Mouse (Mus musculus): ENCODE results near the gene Gm20388. TPM values are rescaled to one million over a fixed set of nuclear protein-coding genes. Genes with fewer than 3 reads are reported as not detected.

The Gm20388 gene
- polyA plus RNA-seq, 2 experiments: 8.5 TPM; not detected in 1

DNA sequence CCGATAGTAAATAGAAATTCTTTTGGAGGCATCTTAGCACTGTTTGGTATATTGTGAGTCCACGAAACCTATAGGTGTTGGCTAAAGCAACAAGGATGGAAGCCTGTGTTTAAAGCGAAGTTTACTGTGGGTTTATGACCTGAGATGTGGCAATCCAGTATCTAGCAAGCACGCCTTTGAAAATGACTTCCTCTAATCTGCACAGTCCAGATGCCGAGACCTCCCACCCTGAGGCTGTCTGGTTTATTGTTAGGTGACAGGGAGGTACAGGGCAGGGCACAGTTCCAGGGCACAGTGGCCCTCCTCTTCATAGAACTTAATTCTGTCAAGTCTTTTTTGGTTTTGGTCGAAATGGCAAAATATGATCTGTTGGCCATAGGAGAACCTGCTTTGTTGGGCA, 3166.6 kb downstream of the Gm20388 start:
- TF ChIP-seq EP300 (IDR thresholded peaks at IDR 0.05; ENCODE audit: low read depth): no peak
- no peak for TF ChIP-seq CTCF (IDR thresholded peaks at IDR 0.05; ENCODE audit: low read depth)
- Histone ChIP-seq H3K27ac (no peak overlapping the region), H3K9ac (replicated peaks) (no peak overlapping the region), H3K9me3 (ENCODE audit: control insufficient read depth, low read length) (no peaks in the 10 kb centered on the region), H3K36me3 (replicated peaks; ENCODE audit: control insufficient read depth, insufficient read depth, low read depth) (peaks cover 12% of the 10 kb centered on the region), H3K4me1 (replicated peaks; ENCODE audit: control insufficient read depth in 2 of 2, insufficient read depth in 2 of 2, low read length in 1 of 2) (peaks cover 0 to 4% of the 10 kb centered on the region in 2 experiments; a peak in 2 of 4 replicates), H3K4me3 (ENCODE audit: insufficient read depth in 1 of 2, low read depth in 2 of 2, low read length in 2 of 2) (no peak overlapping the region), H3K4me2 (ENCODE audit: low read depth) (no peak overlapping the region), H3K27me3 (ENCODE audit: control insufficient read depth, insufficient read depth, low read length) (no peaks in the 10 kb centered on the region)
- WGBS (ENCODE audit: insufficient replicate concordance): 51% methylated on average over 6 of the region's 6 CpGs
- DNase-seq (ENCODE audit: low read depth in 3 of 3, low spot score in 3 of 3) (no peak), ATAC-seq (ENCODE audit: insufficient read depth) (peak; percentile 53; the same call in 1 of the 2 replicates)

DNA sequence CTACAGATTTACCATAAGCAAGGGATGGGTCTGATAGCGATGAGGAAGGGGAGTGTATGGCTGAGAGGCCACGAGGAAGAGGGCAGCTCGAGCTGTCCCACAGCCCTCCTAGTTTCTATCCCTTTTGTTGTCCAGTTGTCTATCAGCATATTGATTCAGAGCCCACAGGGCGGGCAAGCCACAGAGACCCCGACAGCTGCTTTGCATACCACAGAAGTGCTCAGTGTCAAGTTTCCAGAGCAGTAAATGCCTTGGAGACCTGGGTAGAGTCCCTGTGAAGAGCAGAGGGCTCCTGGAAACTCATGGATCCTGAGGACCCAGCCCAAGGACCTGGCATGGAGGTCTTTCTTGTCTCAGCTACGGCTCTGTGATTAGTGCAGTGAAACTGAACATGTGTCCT, 3172.4 kb downstream of the Gm20388 start:
- WGBS (ENCODE audit: insufficient replicate concordance): 73% methylated on average over 6 of the region's 6 CpGs
- Histone ChIP-seq H3K9me3 (ENCODE audit: control insufficient read depth, low read length) (no peaks in the 10 kb centered on the region), H3K36me3 (replicated peaks; ENCODE audit: control insufficient read depth, insufficient read depth, low read depth) (peaks cover 14% of the 10 kb centered on the region), H3K9ac (replicated peaks) (no peak overlapping the region), H3K27me3 (ENCODE audit: control insufficient read depth, insufficient read depth, low read length) (no peaks in the 10 kb centered on the region), H3K4me3 (ENCODE audit: insufficient read depth in 1 of 2, low read depth in 2 of 2, low read length in 2 of 2) (no peak overlapping the region), H3K4me2 (ENCODE audit: low read depth) (no peak overlapping the region), H3K27ac (no peak overlapping the region), H3K4me1 (replicated peaks; ENCODE audit: control insufficient read depth in 2 of 2, insufficient read depth in 2 of 2, low read length in 1 of 2) (no peaks in the 10 kb centered on the region)
- ATAC-seq (ENCODE audit: insufficient read depth): no peak
- no peak for TF ChIP-seq CTCF (IDR thresholded peaks at IDR 0.05; ENCODE audit: low read depth)
- no peak for TF ChIP-seq EP300 (IDR thresholded peaks at IDR 0.05; ENCODE audit: low read depth)
- DNase-seq (ENCODE audit: low read depth in 3 of 3, low spot score in 3 of 3): no peak

DNA sequence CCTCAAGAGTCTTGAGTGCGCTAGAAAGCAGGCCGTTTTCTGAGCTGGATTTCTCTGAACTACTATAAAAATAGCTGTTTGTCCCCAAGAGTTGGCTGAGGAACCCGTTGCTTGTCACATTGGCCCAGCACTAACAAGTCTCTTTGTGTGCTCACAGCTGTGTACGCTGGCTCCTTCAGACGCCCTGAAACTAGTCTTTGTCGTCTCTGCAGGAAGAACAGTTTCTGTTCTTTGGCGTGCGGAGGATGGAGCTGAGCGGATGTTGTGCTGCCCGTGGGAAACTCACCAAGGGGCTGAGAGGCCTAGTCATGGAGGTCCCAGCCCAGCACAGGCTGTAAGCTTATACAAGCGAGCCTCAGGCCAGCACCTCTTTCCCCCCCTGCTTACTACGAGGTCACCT, 3173.0 kb downstream of the Gm20388 start:
- H3K27me3 ChIP-seq (ENCODE audit: control insufficient read depth, insufficient read depth, low read length): no peaks in the 10 kb centered on the region
- no peaks in the 10 kb centered on the region for H3K9me3 ChIP-seq (ENCODE audit: control insufficient read depth, low read length)
- H3K36me3 ChIP-seq (replicated peaks; ENCODE audit: control insufficient read depth, insufficient read depth, low read depth): peaks cover 14% of the 10 kb centered on the region
- H3K4me3 ChIP-seq (ENCODE audit: insufficient read depth in 1 of 2, low read depth in 2 of 2, low read length in 2 of 2): no peak overlapping the region
- DNase-seq (ENCODE audit: low read depth in 3 of 3, low spot score in 3 of 3) (no peak), ATAC-seq (ENCODE audit: insufficient read depth) (no peak)
- H3K4me1 ChIP-seq (replicated peaks; ENCODE audit: control insufficient read depth in 2 of 2, insufficient read depth in 2 of 2, low read length in 1 of 2): no peaks in the 10 kb centered on the region
- TF ChIP-seq EP300 (IDR thresholded peaks at IDR 0.05; ENCODE audit: low read depth): no peak
- TF ChIP-seq CTCF (IDR thresholded peaks at IDR 0.05; ENCODE audit: low read depth): no peak
- no peak overlapping the region for H3K4me2 ChIP-seq (ENCODE audit: low read depth)
- 82% methylated on average over 12 of the region's 12 CpGs for WGBS (ENCODE audit: insufficient replicate concordance)
- H3K9ac ChIP-seq (replicated peaks): no peak overlapping the region
- no peak overlapping the region for H3K27ac ChIP-seq

DNA sequence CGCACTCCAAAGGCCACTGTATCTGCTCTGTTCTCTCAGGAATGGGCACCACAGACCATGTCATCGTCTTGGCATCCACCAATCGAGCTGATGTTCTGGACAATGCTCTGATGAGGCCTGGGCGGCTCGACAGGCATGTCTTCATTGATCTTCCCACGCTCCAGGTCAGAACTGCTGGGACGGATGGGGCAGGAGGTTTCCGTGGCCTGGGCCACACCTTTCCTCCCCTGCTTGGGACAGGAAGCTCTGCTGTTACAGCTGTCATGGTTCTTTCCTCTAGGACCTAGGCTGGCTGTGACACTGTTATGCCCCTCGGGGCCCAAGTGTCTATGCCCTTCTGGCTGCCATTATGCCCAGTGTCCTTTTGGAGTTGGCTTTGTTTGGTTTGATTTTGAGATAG, 3176.6 kb downstream of the Gm20388 start:
- Histone ChIP-seq H3K9ac (replicated peaks) (no peak overlapping the region), H3K36me3 (replicated peaks; ENCODE audit: control insufficient read depth, insufficient read depth, low read depth) (peaks cover 11% of the 10 kb centered on the region), H3K4me2 (ENCODE audit: low read depth) (no peak overlapping the region), H3K4me1 (replicated peaks; ENCODE audit: control insufficient read depth in 2 of 2, insufficient read depth in 2 of 2, low read length in 1 of 2) (no peaks in the 10 kb centered on the region), H3K4me3 (ENCODE audit: insufficient read depth in 1 of 2, low read depth in 2 of 2, low read length in 2 of 2) (no peak overlapping the region), H3K27ac (no peak overlapping the region), H3K9me3 (ENCODE audit: control insufficient read depth, low read length) (no peaks in the 10 kb centered on the region), H3K27me3 (ENCODE audit: control insufficient read depth, insufficient read depth, low read length) (no peaks in the 10 kb centered on the region)
- ATAC-seq (ENCODE audit: insufficient read depth): no peak
- TF ChIP-seq CTCF (IDR thresholded peaks at IDR 0.05; ENCODE audit: low read depth) (no peak), EP300 (IDR thresholded peaks at IDR 0.05; ENCODE audit: low read depth) (no peak)
- no peak for DNase-seq (ENCODE audit: low read depth in 3 of 3, low spot score in 3 of 3)
- 73% methylated on average over 9 of the region's 9 CpGs for WGBS (ENCODE audit: insufficient replicate concordance)

DNA sequence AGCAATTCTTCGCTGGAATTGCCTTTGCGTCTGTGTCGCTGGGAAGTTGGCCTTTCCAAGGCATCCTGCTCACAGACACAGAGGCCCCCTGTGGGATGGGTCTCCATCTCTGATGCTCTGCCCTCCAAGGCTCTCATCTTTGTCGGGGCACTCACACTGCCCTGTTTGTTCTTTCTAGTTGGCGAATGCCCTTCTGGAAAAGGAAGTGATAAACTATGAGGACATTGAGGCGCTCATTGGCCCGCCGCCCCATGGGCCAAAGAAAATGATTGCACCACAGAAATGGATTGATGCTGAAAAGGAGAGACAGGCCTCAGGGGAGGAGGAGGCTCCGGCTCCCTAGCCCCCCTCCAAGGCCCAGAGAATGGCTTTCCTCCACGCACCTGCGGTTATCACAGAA, 3186.6 kb downstream of the Gm20388 start:
- Histone ChIP-seq H3K4me1 (replicated peaks; ENCODE audit: control insufficient read depth in 2 of 2, insufficient read depth in 2 of 2, low read length in 1 of 2) (peaks cover 0 to 4% of the 10 kb centered on the region in 2 experiments; a peak in 3 of 4 replicates), H3K9ac (replicated peaks) (no peak overlapping the region), H3K4me3 (ENCODE audit: insufficient read depth in 1 of 2, low read depth in 2 of 2, low read length in 2 of 2) (no peak overlapping the region), H3K36me3 (replicated peaks; ENCODE audit: control insufficient read depth, insufficient read depth, low read depth) (no peaks in the 10 kb centered on the region; the same call in 1 of the 2 replicates), H3K9me3 (ENCODE audit: control insufficient read depth, low read length) (no peaks in the 10 kb centered on the region), H3K27me3 (ENCODE audit: control insufficient read depth, insufficient read depth, low read length) (no peaks in the 10 kb centered on the region), H3K27ac (no peak overlapping the region), H3K4me2 (ENCODE audit: low read depth) (no peak overlapping the region)
- ATAC-seq (ENCODE audit: insufficient read depth) (no peak), DNase-seq (ENCODE audit: low read depth in 3 of 3, low spot score in 3 of 3) (no peak)
- WGBS (ENCODE audit: insufficient replicate concordance): 83% methylated on average over 11 of the region's 11 CpGs
- no peak for TF ChIP-seq EP300 (IDR thresholded peaks at IDR 0.05; ENCODE audit: low read depth)
- no peak for TF ChIP-seq CTCF (IDR thresholded peaks at IDR 0.05; ENCODE audit: low read depth)

Measured in liver, embryonic 14.5 days (tissue).